Mouse (Mus musculus) testis, postnatal 14 days (tissue): Measurements from ENCODE around the gene Vwa7.
"Not testable (repeated sequence)": the region's sequence is repeated elsewhere in the genome, so short reads cannot be mapped to it uniquely, and the experiment has no call there.

Source experiments
- DNase-seq: peaks from one replicate; pipeline ENCODE4 v3.0.0; 2021; ENCODE audit warnings: low spot score

Vwa7 gene

GRCm38 (mm10) chr17:35000717-35001451 lies 15.5 kb upstream of the Vwa7 start, which contains the start of gene Vars:
Gene Vars, plus strand, starts transcription at chr17:35000987.
- peak; percentile 90 for DNase-seq

DNA sequence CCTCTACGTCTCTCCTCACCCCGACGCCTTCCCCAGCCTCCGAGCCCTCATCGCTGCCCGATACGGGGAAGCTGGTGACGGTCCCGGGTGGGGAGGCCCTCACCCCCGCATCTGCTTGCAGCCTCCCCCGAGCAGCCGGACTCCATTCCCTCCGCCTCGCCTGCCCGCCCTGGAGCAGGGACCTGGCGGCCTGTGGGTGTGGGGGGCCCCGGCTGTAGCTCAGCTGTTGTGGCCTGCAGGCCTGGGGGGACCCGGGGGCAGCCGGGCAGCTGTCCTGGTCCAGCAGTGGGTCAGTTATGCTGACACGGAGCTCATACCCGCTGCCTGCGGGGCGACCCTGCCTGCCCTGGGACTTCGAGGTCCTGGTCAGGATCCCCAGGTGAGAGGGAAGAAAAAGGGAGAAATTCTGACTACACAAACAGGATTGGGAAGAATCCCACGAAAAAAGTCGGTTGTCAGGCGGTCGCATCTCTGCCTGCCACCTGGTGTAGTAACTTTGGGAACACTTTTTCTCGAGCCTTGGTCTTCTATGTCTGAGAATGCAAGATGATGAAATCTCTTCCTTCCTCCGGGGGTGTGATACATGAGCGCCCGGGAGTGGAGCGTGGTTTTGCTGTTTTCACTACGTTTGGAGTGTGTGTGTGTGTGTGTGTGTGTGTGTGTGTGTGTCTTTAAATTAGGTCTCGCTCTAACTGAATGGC lies 14.8 kb upstream of the Vwa7 start:
- no peak for DNase-seq

- DNase-seq: no peak
Observed at GRCm38 (mm10) chr17:35002153-35002865, 14.1 kb upstream of the Vwa7 start.

DNA sequence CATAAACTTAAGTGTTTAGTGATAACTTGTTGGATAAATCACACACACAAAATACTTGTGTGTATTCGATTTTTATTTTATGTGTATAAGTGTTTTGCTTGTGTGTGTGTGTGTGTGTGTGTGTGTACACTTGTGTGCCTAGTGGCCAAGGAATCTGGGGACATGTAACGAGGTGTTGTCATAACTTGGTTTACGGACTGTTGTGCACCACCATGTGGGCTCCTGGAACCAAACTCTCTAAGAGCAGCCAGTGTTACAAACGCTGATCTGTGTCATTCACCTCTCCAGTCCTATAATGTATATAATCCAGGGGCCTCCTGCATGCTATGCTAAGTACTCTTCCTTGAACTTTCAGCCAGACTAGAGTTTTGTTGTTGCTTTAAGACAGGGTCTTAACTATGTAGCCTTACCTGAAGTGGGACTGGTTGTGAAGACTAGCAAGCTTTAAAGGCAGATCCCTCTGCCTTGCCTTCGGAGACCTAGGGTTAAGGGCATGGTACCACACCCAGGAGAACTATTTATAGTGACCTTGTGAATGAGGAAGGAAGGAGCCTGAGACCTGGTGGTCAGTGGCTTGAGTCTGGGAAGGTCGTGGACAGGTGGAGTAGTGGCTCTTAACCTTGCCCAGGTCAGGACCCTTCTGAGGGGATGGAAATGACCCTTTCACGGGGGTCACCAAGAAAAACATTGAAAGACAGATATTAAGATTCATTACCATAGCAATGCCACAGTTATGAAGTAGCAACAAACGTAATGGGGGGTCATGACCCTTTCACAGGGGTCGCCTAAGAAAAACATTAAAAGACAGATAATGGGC lies 13.1 kb upstream of the Vwa7 start:
- no peak for DNase-seq

DNA sequence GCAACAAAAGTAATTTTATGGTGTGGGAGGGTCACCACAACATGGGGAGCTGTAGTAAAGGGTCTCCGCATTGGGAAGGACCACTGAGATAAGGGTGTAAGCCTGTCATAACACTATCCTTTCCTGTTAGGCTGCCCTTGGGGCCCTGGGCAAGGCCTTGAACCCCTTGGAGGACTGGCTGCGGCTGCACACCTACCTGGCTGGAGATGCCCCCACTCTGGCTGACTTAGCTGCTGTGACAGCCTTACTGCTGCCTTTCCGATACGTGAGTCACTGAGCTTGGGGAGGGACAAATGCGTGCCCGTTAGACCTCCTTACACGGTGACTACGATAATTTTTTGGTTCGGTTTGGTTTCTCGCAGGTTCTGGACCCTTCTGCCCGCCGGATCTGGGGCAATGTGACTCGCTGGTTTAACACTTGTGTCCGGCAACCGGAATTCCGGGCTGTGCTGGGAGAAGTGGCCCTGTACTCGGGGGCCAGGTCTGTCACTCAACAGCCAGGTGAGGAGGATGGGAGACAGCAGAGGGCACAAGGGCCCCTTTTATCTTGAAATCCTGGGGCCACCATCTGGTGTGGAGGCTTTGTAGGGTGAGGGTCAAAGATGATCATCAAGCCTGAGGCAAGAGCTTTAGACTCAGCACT lies 12.2 kb upstream of the Vwa7 start:
- DNase-seq: no peak

- no peak for DNase-seq
Observed at GRCm38 (mm10) chr17:35005158-35005557, 11.2 kb upstream of the Vwa7 start.

GRCm38 (mm10) chr17:35005902-35006301 lies 10.5 kb upstream of the Vwa7 start:
- not testable (repeated sequence) for DNase-seq

- DNase-seq: no peak
Observed at GRCm38 (mm10) chr17:35007387-35007991, 8.9 kb upstream of the Vwa7 start.

DNA sequence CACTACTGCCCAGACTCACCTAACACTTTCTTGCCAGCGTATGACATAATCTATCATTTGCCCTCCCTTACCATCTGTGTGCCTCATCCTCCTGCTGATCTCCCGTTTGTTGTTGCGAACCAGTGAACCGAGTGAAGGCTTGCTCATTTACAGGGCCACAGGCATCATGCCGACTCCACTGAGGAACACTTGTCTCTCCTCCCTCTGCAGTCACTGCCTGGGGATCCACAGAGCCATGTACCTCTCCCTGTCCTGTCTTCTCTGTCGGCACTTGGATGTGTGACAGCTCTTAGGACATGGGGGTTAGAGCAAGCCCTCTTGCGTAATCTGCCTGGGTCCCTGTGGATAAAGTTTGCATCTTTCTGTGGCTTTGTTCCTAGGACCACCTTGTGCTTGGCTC lies 6.8 kb upstream of the Vwa7 start:
- DNase-seq: no peak

DNA sequence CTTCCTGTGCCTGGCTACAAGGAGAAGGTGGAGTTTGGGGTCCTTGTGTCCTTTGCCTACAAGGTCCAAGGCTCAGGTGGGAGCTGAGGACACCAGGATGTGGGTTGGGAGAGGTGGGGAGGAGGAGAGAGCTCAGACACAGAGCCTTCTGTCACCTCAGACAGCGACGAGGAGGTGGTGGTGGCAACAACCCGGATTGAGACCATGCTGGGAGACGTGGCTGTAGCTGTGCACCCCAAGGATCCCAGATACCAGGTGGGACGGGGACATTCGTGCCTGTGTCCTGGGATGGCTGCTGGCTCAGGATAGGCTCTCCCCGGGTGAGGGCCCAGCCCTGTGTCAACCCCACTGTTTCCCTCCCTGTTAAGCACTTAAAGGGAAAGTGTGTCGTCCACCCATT lies 4.9 kb upstream of the Vwa7 start:
- no peak for DNase-seq

GRCm38 (mm10) chr17:35012430-35012829 lies 3.9 kb upstream of the Vwa7 start:
- DNase-seq: no peak

DNA sequence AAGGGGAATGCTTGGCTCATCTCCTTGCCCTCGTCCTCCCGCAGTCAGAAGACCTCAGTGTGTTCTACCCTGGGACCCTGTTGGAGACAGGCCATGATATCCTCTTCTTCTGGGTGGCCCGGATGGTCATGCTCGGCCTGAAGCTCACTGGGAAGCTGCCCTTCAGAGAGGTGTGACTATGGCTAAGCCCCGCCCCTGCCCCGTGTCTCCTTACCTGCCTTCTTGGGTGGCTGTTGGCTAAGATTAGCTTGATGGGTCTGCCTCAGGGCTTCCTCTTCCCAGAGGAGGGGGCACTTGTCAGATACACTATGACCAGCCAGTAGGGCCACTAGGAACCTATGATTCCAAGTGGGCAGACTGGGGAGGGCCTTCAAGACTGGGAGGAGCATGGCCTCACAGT lies 3.2 kb upstream of the Vwa7 start:
- DNase-seq: no peak

GRCm38 (mm10) chr17:35015296-35015695 lies 1.1 kb upstream of the Vwa7 start:
- DNase-seq: no peak

- no peak for DNase-seq
Observed at GRCm38 (mm10) chr17:35016791-35017705, 669 bp downstream of the Vwa7 start.

GRCm38 (mm10) chr17:35017706-35018030 lies 1.3 kb downstream of the Vwa7 start:
- no peak for DNase-seq

GRCm38 (mm10) chr17:35018171-35018570 lies 1.8 kb downstream of the Vwa7 start:
- DNase-seq: no peak

DNA sequence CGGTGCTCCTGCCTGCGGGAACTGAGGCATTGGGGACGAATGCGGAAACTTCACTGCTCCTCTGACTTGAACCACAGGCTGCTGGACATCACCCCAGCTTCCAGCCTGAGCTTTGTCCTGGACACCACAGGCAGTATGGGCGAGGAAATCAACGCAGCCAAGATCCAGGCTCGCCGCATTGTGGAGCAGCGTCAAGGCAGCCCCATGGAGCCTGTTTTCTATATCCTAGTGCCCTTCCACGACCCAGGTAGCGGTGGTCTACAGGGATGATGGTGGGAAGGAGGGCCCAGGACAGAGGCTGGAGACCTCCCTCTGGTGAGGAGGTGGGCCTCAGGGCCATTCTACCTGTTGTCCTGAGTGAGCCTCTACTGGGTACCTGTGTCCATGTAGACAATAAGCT lies 3.5 kb downstream of the Vwa7 start:
- no peak for DNase-seq

GRCm38 (mm10) chr17:35020551-35020950 lies 4.2 kb downstream of the Vwa7 start:
- no peak for DNase-seq

DNA sequence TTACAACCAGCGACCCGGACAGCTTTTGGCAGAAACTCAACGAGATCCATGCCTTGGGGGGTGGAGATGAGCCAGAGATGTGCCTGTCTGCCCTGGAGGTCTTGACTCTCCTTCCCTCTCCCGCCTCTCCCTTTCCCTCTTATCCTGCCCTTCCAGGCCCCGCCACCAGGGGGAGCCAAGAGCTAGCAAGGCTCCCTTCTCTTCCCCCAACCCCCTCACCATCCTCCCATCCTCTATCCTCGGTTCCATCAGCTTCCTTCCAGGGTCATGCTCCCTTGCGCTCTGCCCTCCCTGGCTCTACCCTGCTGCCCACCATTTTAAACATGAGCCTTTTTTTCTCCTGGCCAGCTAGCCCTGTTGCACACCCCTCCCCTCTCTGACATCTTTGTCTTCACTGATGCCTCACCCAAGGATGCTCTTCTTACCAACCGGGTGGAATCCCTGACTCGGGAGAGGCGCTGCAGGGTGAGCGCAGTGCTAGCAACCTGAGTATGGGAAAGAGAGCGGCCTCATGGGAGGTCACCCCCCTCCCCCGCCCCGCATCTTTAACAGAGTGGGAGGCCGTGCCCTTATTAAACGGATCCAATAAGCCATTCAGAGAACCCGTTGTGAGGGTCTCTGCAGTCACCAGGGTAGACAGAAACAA lies 4.9 kb downstream of the Vwa7 start:
- peak; percentile 75 for DNase-seq
